Mouse (Mus musculus) hindbrain, embryonic 10.5 days (tissue): ENCODE measurements around the gene Bmper. TPM values are rescaled to one million over a fixed set of nuclear protein-coding genes. Genes with fewer than 3 reads are reported as not detected.

ENCODE experiments used
- DNase-seq: peaks from one replicate; pipeline ENCODE4 v3.0.0-alpha.2; 2017; ENCODE audit warnings: low spot score
- H3K27ac ChIP-seq: fragments of 300-500 bp; sonication (generic); 2 replicates; pipeline ENCODE4 v1.5.1; 2016; ENCODE audit warnings: mild to moderate bottlenecking, moderate library complexity
- H3K27me3 ChIP-seq: fragments of 300-500 bp; sonication (generic); 2 replicates; pipeline ENCODE4 v1.6.1; 2016; ENCODE audit warnings: mild to moderate bottlenecking; ENCODE audit not compliant: poor library complexity, insufficient read depth, severe bottlenecking
- H3K36me3 ChIP-seq: fragments of 300-500 bp; sonication (generic); 2 replicates; pipeline ENCODE4 v1.6.1; 2016; ENCODE audit warnings: mild to moderate bottlenecking, moderate library complexity
- H3K4me1 ChIP-seq: fragments of 300-500 bp; sonication (generic); replicated peaks from 2 replicates; pipeline ENCODE4 v1.6.1; 2016; ENCODE audit warnings: mild to moderate bottlenecking
- H3K4me3 ChIP-seq: fragments of 300-500 bp; sonication (generic); 2 replicates; pipeline ENCODE4 v1.5.1; 2016; ENCODE audit warnings: mild to moderate bottlenecking, moderate library complexity
- H3K9me3 ChIP-seq: fragments of 300-500 bp; sonication (generic); 2 replicates; pipeline ENCODE4 v1.6.1; 2016; ENCODE audit warnings: mild to moderate bottlenecking, moderate library complexity
- WGBS: fragments of 180-500 bp; shearing (Covaris S2); methylation state at CpG from one replicate; pipeline ENCODE4 v1.1.7; 2016; 5-methylcytosine and 5-hydroxymethylcytosine counted together
- polyA plus RNA-seq: library from polyadenylated mRNA; unstranded; fragments of >200 nt; fragmentation: Nextera tagmentation; extraction: Ambion mirVana; gene quantifications from 2 replicates; pipeline ENCODE4 v1.2.1, GENCODE M21; 2016

Bmper gene
- polyA plus RNA-seq, 1 experiment from 2014 or later, result 1.6 TPM

DNA sequence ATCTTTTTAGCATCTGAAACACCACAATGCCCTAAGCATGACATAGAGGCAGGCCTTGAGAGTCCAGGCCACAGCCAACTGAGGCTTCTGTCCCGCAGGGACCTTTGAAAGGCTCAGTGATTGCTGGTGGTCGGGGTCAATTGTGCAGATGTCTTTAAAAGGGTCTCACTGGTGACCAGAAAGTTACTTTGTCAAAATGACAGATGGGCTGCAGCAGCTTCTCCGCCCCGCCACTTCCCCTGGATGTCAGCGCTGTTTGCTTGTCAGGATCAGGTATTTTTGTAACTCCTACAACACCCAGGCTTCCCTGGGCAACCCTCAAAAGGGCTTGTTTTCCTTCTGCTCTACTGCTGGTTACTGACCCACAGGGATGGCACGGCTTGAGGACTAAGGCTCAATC is 21.0 kb downstream of the Bmper start:
- WGBS, result 34% methylated on average over 6 of the region's 6 CpGs
- Histone ChIP-seq H3K27me3 (peaks cover 28% of the 10 kb centered on the region), H3K4me1 (peaks cover 9% of the 10 kb centered on the region), H3K9me3 (no peaks in the 10 kb centered on the region), H3K36me3 (no peaks in the 10 kb centered on the region), H3K4me3 (no peak overlapping the region), H3K27ac (no peak overlapping the region)
- peak; percentile 32 for DNase-seq

DNA sequence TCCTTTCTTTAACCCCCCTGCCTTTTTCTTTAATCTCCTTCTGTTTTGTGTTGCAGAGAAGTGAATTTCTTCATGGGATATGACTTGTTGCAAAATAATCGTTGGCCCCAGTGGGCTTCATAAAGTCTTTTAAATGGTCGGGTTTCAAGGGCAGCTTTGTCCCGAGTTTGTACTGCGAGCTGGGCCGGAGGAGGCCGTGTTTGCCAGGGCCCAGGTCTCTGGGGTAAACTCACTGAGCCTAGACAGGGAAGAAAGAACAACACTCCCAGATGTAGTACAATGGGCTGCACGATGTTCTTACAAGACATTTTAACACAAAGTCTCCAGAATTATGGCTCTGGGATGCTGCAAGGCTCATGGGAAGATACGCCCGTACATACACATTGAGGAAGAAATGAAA is 23.5 kb downstream of the Bmper start:
- 78% methylated on average over 9 of the region's 9 CpGs for WGBS
- Histone ChIP-seq H3K4me1 (peaks cover 9% of the 10 kb centered on the region), H3K27me3 (peaks cover 29% of the 10 kb centered on the region), H3K27ac (no peak overlapping the region), H3K36me3 (no peaks in the 10 kb centered on the region), H3K4me3 (no peak overlapping the region), H3K9me3 (no peaks in the 10 kb centered on the region)
- no peak for DNase-seq

DNA sequence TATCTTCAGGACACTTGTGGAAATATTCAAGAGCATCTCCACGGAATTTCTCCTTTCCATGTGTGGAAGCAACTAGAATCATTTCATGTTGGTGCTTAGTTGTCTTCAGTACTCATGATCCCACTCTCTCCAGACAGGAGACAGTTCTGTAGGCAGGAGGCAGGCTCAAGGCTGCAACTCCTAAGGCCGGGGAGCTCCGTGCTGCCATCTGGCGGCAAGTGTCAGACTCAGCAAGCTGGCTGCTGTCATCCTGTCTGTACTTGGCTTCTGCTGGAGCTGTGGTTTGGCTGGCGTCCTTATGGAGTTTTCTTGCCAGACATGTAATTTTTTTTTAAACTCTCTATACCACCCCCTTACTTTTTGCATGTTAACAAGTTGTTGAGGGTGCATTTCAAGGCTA is 27.1 kb downstream of the Bmper start:
- Histone ChIP-seq H3K27ac (no peak overlapping the region), H3K36me3 (no peaks in the 10 kb centered on the region), H3K9me3 (no peaks in the 10 kb centered on the region), H3K4me3 (no peak overlapping the region), H3K4me1 (peaks cover 20% of the 10 kb centered on the region), H3K27me3 (peaks cover 53% of the 10 kb centered on the region)
- peak; percentile 76 for DNase-seq
- 7% methylated on average over 5 of the region's 5 CpGs for WGBS

DNA sequence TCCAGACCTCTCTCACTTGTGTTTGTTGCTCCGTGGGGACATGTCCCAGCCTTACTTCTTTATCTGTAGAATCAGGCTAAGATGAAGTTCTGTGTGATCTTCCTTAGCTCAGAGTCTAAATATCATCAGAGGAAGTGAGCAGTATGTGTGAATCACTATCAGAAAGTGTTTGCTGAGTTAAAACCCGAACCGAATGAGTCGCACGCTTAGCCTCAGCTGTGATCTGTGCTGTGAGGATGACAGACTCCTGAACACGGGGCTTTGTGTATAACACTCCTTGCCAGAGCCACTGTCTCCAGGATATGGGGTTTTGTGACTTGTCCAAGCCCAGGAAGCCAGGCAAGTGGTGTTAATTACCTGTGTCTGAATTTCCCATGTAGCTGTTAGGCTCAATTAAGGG is 28.1 kb downstream of the Bmper start:
- DNase-seq, result no peak
- 87% methylated on average over 6 of the region's 6 CpGs for WGBS
- no peak overlapping the region for H3K27ac ChIP-seq

DNA sequence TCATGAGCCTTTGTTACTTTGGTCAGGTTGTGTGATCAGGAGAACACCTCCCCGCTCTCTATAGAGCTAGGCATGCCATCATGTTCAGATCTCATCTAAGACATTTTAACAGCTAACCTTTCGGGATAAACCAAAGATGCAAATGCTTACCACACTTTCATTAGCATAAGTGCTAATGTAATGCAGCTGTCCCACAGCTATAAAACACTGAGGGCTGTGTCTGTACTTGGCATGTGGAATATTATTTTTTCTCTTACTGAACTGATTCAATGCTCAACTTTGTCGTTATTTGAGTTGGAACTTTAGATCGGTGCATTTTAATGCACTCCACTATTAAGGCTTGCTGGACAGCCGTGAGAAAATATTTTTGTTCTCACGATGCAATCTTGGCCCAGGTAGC is 30.7 kb downstream of the Bmper start:
- WGBS, result 90% methylated on average over 6 of the region's 6 CpGs

More for the DNA sequence above, 28.1 kb downstream of the Bmper start:
- no peaks in the 10 kb centered on the region for H3K9me3 ChIP-seq
- H3K27me3 ChIP-seq, result peaks cover 43% of the 10 kb centered on the region
- no peak overlapping the region for H3K4me3 ChIP-seq
- peaks cover 24% of the 10 kb centered on the region for H3K4me1 ChIP-seq
- no peaks in the 10 kb centered on the region for H3K36me3 ChIP-seq

DNA sequence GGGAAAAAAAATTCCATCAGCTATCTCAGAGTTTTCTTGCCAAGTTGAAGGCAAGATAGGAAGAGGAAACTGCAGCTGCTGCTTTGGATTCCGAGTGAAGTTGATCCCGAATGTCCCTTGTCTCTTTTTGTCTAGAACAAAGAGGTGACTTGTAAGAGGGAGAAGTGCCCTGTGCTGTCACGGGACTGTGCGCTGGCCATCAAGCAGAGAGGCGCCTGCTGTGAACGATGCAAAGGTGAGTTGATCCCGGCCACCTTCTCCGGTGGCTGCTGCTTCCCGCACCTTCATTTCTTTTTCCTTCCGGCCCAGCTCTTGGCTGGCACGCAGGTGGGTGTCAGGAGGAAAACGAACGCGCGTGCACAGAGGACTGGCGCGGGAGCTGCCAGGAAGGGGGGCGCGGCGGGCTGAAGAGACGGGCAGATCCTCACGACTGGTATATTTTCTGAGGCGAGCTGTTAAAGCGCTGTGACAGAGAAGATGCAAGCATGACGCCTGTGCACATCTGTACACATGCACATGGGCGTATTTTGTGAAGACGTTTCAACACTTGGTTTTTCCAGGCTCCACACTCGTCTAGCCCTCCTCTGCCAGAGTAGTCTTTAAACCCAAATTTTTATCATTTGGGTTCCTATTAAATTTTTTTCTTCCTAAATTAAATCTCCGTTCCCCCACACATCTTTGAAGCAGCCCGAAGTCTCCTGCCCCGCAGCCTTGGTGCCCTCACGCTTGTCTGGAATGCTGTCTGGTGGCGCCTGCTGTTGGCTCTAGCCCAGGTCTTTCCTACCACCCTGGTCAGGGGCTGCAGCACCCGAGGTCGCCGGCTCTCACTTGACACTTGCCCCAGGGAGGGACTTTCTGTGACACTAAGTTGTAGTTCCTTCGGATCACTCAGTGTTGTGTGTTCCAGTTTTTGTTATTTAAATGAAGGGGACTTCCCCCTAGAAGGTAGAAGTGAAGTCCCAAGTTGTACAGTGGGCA is 31.6 kb downstream of the Bmper start:
- Histone ChIP-seq H3K36me3 (no peaks in the 10 kb centered on the region), H3K27me3 (peaks cover 33% of the 10 kb centered on the region), H3K9me3 (0 out of 2 replicates have a peak, but pooled peaks cover 3% of the 10 kb centered on the region), H3K4me1 (peaks cover 24% of the 10 kb centered on the region), H3K27ac (no peak overlapping the region), H3K4me3 (peak overlapping the region; percentile 46)
- no peak for DNase-seq
- WGBS, result 38% methylated on average over 37 of the region's 37 CpGs

More for the DNA sequence above, 30.7 kb downstream of the Bmper start:
- H3K9me3 ChIP-seq, result no peaks in the 10 kb centered on the region
- no peaks in the 10 kb centered on the region for H3K36me3 ChIP-seq
- H3K4me1 ChIP-seq, result peaks cover 24% of the 10 kb centered on the region
- no peak overlapping the region for H3K4me3 ChIP-seq
- H3K27ac ChIP-seq, result no peak overlapping the region
- peaks cover 33% of the 10 kb centered on the region for H3K27me3 ChIP-seq
- no peak for DNase-seq

DNA sequence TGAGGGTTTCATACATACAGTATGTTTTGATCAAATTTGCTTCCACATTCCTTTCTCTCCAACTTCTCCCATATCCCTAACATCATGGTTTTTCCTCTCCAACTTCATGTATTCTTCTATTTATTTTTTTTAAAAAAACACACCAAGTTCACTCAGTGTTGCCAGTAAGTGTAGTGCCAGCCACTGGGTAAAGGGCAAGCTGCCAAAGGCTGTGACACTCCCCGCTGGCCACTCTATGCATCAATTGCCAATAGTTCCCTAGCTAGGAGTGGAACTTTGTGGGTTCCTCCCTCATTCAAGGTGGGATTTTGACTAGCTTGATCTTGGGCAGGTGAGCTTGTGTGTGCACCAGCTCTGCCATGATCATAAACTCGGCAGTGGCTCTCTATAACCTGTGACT is 33.0 kb downstream of the Bmper start:
- Histone ChIP-seq H3K4me3 (no peak overlapping the region), H3K27ac (no peak overlapping the region), H3K27me3 (peaks cover 33% of the 10 kb centered on the region), H3K36me3 (no peaks in the 10 kb centered on the region), H3K4me1 (peaks cover 24% of the 10 kb centered on the region), H3K9me3 (peaks cover 8% of the 10 kb centered on the region; the same call in 1 of the 2 replicates)
- DNase-seq, result no peak
- WGBS, result 94% methylated on average over 2 of the region's 2 CpGs

DNA sequence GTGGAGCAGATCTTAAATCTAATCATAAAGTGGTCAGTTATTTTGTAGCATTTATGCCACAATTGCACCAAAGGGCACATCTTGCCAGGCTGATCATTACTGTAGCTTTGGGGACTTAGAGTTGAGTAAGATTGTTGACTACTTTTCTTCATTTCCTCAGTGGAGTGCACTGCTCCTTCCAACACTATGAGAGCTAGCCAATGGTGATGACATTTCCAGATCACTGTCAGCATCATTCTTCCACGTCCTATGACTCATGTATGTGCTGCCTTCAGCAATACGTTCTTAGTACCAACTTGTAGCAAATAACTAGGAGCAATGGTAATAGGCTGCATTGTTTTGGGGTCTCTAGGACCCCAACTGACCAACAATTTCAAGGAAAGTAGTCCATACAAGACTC is 33.7 kb downstream of the Bmper start:
- H3K36me3 ChIP-seq, result no peaks in the 10 kb centered on the region
- peaks cover 27% of the 10 kb centered on the region for H3K27me3 ChIP-seq
- H3K9me3 ChIP-seq, result peaks cover 8% of the 10 kb centered on the region; the same call in 1 of the 2 replicates
- DNase-seq, result no peak
- peaks cover 24% of the 10 kb centered on the region for H3K4me1 ChIP-seq
- 81% methylated on average over 2 of the region's 2 CpGs for WGBS
- H3K4me3 ChIP-seq, result no peak overlapping the region
- H3K27ac ChIP-seq, result no peak overlapping the region

DNA sequence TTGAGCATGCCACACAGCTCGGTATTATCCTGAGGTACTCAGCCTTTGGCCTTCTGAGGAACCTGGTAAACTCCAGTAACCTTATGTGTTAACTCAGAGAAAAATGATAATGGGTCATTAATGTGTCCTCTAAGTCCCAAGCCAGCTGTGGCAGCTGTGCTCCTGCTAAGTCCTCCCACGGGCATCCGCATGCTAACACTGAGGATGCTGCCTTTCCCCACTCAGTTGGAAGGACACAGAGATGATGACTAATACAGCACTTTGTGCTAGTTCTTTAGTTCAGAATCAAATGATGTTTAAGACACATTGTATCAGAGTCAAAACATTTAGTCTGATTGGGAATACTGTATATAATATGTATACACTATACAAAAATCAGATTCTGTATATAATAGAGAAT is 39.0 kb downstream of the Bmper start:
- Histone ChIP-seq H3K4me1 (no peaks in the 10 kb centered on the region), H3K4me3 (no peak overlapping the region), H3K27me3 (no peaks in the 10 kb centered on the region), H3K36me3 (no peaks in the 10 kb centered on the region), H3K27ac (no peak overlapping the region), H3K9me3 (peaks cover 8% of the 10 kb centered on the region; the same call in 1 of the 2 replicates)
- no peak for DNase-seq
- 92% methylated on average over 3 of the region's 3 CpGs for WGBS

DNA sequence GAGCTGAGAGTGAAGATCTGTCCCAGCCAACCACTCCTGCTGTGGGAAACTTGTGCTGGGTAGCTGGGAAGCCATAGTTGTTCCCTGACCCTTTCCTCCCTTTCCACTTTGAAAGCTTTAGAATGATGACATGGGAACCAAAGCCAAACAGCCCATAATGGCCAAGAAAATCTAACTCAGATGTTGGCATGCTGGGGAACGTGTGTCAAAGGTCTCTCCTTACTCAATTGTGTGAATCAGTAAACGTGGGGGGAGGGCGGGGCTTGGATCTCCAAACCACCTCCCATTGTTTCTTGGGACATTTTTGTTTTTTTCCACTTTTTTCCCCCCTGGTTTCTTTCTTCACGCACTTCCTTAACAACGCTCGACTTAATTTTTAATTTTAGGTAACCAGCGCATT is 40.0 kb downstream of the Bmper start:
- no peaks in the 10 kb centered on the region for H3K27me3 ChIP-seq

DNA sequence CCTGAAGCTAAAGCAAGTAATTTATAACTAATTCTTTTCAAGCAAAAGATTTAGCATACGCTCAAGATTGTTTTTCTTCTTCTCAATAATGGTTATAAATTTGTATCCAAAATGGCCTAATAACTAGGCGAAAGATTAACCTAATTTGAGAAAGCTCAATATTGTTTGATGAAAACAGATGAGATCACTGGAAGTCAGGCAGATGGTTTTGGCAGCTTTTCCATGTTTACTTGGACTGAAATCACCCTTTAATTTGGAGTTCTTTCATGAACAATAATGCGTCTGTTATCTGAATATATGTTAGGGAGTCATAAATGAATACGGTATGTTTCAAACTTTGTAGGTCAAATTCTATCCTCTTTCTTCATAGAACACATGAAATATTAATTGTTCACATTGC is 41.6 kb downstream of the Bmper start:
- Histone ChIP-seq H3K36me3 (no peaks in the 10 kb centered on the region), H3K4me1 (no peaks in the 10 kb centered on the region), H3K4me3 (no peak overlapping the region), H3K27me3 (no peaks in the 10 kb centered on the region), H3K9me3 (peaks cover 5% of the 10 kb centered on the region; the same call in 1 of the 2 replicates), H3K27ac (no peak overlapping the region)
- DNase-seq, result no peak
- WGBS, result 94% methylated on average over 4 of the region's 4 CpGs

More for the DNA sequence above, 40.0 kb downstream of the Bmper start:
- no peak for DNase-seq
- WGBS, result 79% methylated on average over 7 of the region's 7 CpGs
- Histone ChIP-seq H3K4me3 (no peak overlapping the region), H3K36me3 (no peaks in the 10 kb centered on the region), H3K9me3 (peaks cover 8% of the 10 kb centered on the region; the same call in 1 of the 2 replicates), H3K27ac (no peak overlapping the region), H3K4me1 (no peaks in the 10 kb centered on the region)

DNA sequence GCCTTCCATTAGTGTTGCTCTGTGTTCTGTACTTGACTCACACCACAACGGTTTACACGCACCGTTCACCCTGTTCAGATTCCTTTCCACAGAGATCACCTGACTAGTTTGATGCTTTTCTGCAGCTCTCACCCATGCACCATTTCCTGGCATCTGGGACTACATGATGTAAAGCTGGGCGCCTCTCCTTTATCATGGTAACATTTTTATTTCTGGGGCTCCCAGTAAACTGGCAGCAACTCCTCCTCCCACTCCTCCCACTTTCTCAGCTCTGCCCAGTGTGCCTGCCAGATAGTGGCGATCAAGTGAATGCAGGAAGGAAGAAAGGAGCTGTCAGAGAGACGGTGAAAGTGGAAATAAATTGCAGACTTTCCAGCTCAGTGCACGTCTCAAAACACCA is 45.7 kb downstream of the Bmper start:
- WGBS, result 70% methylated on average over 7 of the region's 7 CpGs
- Histone ChIP-seq H3K9me3 (no peaks in the 10 kb centered on the region), H3K27me3 (no peaks in the 10 kb centered on the region), H3K4me3 (no peak overlapping the region), H3K27ac (no peak overlapping the region), H3K36me3 (no peaks in the 10 kb centered on the region), H3K4me1 (no peaks in the 10 kb centered on the region)
- no peak for DNase-seq

DNA sequence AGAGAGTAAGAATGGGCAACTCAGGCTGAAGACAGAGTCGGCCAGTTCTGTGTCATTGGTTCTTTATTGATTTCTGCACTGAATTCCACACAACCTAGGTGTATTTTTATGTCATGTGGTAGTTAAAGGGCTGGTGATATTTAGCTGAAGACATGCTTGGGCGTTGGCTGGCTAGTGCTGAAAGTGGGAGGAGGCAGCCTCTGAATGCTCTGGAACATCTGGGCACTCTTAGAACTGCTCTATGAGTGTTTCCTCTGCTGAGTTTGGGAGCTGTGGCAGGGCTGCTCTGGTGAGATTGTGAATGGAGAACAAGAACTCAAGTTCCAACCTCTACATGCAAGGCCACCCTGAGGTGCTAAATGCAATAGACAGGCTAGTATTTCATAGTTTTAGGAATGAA is 46.2 kb downstream of the Bmper start:
- 84% methylated on average over 2 of the region's 2 CpGs for WGBS
- no peak overlapping the region for H3K4me3 ChIP-seq
- H3K9me3 ChIP-seq, result no peaks in the 10 kb centered on the region
- no peak for DNase-seq
- no peaks in the 10 kb centered on the region for H3K36me3 ChIP-seq
- H3K27ac ChIP-seq, result no peak overlapping the region
- H3K4me1 ChIP-seq, result no peaks in the 10 kb centered on the region
- no peaks in the 10 kb centered on the region for H3K27me3 ChIP-seq
